Mouse (Mus musculus) ES-E14 (cell line): ENCODE measurements around the gene Cul7.

ENCODE experiments used
- CHD2 ChIP-seq: IDR thresholded peaks from 2 replicates; pipeline ENCODE4 v1.6.1; 2014; ENCODE audit warnings: mild to moderate bottlenecking, low read depth, low read length, inconsistent platforms
- HCFC1 ChIP-seq: IDR thresholded peaks from 2 replicates; pipeline ENCODE4 v1.6.1; 2012; ENCODE audit warnings: low read length, inconsistent platforms, borderline replicate concordance; ENCODE audit not compliant: insufficient read depth
- MAFK ChIP-seq: IDR thresholded peaks from 2 replicates; pipeline ENCODE4 v1.6.1; 2014; ENCODE audit warnings: mild to moderate bottlenecking, low read depth, low read length, inconsistent platforms; ENCODE audit not compliant: insufficient read depth

- TF ChIP-seq CHD2 (no peak), MAFK (no peak), HCFC1 (no peak)
These were observed 36.9 kb upstream of the Cul7 start for GRCm38 (mm10) chr17:46613229-46613628.
